Mouse (Mus musculus) erythroblast, embryonic 14.5 days (primary cell): ENCODE data around the gene Mx1.

Source experiments
- GATA1 ChIP-seq: IDR thresholded peaks from 2 replicates; pipeline ENCODE4 v1.6.1; 2012; ENCODE audit warnings: low read length, inconsistent platforms, mixed read lengths
- TAL1 ChIP-seq: IDR thresholded peaks from 3 replicates; pipeline ENCODE4 v1.6.1; 2012; ENCODE audit warnings: low read length, inconsistent platforms, mixed read lengths

- no peak for TF ChIP-seq GATA1
- TF ChIP-seq TAL1, result no peak
These were observed 12.9 kb upstream of the Mx1 start for GRCm38 (mm10) chr16:97475581-97475980.
